Mouse (Mus musculus) kidney, postnatal 0 days (tissue): Measurements from ENCODE around the gene Zfp202. TPM values are rescaled to one million over a fixed set of nuclear protein-coding genes. Genes with fewer than 3 reads are reported as not detected.
"Not testable (repeated sequence)": the region's sequence is repeated elsewhere in the genome, so short reads cannot be mapped to it uniquely, and the experiment has no call there.

Source experiments
- ATAC-seq: fragments of 200-750 bp; cut with Nextera tagmentation; replicated peaks from 2 replicates; pipeline ENCODE4 v1.8.0; 2017; ENCODE audit warnings: low read depth, moderate number of reproducible peaks, moderate TSS enrichment, moderate library complexity; ENCODE audit not compliant: low FRiP score
- DNase-seq: peaks from one replicate; pipeline ENCODE4 v3.0.0-alpha.2; 2016; ENCODE audit warnings: low spot score
- H3K27ac ChIP-seq: fragments of 300-500 bp; sonication (generic); 2 replicates; pipeline ENCODE4 v1.5.1; 2014; ENCODE audit warnings: mild to moderate bottlenecking
- H3K27me3 ChIP-seq: fragments of 300-500 bp; sonication (generic); 2 replicates; pipeline ENCODE4 v1.6.1; 2014; ENCODE audit warnings: low read length, mixed read lengths; ENCODE audit not compliant: insufficient read depth
- H3K36me3 ChIP-seq: fragments of 300-500 bp; sonication (generic); 2 replicates; pipeline ENCODE4 v1.6.1; 2014; ENCODE audit warnings: low read length, mixed read lengths; ENCODE audit not compliant: insufficient read depth
- H3K4me1 ChIP-seq: fragments of 300-500 bp; sonication (generic); replicated peaks from 2 replicates; pipeline ENCODE4 v1.6.1; 2014; ENCODE audit warnings: antibody characterized with exemption, low read length, mixed read lengths; ENCODE audit not compliant: insufficient read depth
- H3K4me2 ChIP-seq: fragments of 300-500 bp; sonication (generic); 2 replicates; pipeline ENCODE4 v1.6.1; 2014; ENCODE audit warnings: mild to moderate bottlenecking, low read length, moderate library complexity, mixed read lengths
- H3K4me3 ChIP-seq: fragments of 300-500 bp; sonication (generic); replicated peaks from 2 replicates; pipeline ENCODE4 v1.5.1; 2014; ENCODE audit warnings: low read depth, low read length
- H3K9ac ChIP-seq: fragments of 300-500 bp; sonication (generic); 2 replicates; pipeline ENCODE4 v1.6.1; 2014; ENCODE audit warnings: low read depth, low read length
- H3K9me3 ChIP-seq: fragments of 300-500 bp; sonication (generic); replicated peaks from 2 replicates; pipeline ENCODE4 v1.6.1; 2016; ENCODE audit warnings: low read length, inconsistent platforms, mixed read lengths
- CTCF ChIP-seq: IDR thresholded peaks from 2 replicates; pipeline ENCODE4 v1.5.1; 2016; ENCODE audit warnings: antibody characterized with exemption, low read depth, mild to moderate bottlenecking, moderate library complexity
- WGBS: fragments of 180-500 bp; shearing (Covaris S2); extraction: QIAGEN DNeasy Blood & Tissue Kit; methylation state at CpG from one replicate; pipeline ENCODE4 v1.1.7; 2014; 5-methylcytosine and 5-hydroxymethylcytosine counted together
- polyA plus RNA-seq: library from polyadenylated mRNA; unstranded; fragments of >200 nt; fragmentation: Nextera tagmentation; extraction: Ambion mirVana; gene quantifications from 2 replicates; pipeline ENCODE4 v1.2.1, GENCODE M21; 2015

The Zfp202 gene
- polyA plus RNA-seq, result 3.9 and 4.3 TPM in 2 replicates

DNA sequence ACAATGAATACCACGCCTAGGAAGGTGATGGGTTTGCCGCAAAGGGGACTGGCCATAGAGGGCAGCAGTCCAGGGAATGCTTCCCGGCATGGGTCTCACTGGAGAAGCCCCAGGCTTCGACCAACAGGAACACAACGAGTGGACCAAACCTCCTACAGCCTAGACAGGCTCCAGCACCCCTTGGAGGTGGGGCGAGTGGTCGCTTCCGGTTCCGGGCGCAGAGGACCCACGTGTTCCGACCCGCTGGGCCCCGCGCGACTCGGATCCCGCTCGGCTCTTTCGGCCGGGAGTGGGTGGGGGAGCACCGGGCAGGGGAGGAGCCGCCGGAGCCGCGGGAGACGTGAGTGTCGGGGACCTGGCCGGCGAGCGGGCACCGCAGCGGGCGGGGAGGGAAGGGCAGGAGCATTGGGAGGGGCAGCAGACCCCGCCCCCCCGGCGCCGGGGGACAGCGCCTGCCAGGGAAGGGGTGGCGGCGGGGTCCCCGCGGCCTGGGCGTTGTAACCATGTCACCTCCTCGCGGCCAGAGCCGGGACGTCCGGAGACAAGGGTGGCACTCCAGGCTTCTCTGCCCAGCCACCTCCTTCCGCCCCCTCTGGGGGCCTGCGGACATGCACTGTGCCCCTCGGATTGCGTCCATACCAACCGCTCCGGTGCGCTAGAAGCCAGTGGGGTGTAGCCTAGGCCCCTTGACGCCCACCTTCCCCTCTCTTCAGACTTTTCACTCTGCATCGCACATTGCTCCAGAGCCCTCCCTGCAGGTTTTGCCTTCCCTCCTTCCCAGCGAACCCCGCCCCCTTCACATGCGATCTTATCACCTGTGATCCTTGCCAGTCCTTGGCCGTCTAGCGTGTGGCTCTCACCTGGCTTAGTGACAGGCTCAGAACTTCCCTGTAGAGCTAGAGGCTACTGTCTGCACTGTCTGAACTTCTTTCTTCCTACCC, at the start of gene Zfp202:
Gene Zfp202 (plus strand): TSS at position 219 of the 941 bp plus-strand sequence.
- Histone ChIP-seq H3K27ac (peak within 1 kb of the TSS; percentile 85), H3K36me3 (no peaks in the 10 kb centered on the region), H3K4me1 (no peaks in the 10 kb centered on the region), H3K4me3 (peak within 1 kb of the TSS; percentile 80), H3K27me3 (no peaks in the 10 kb centered on the region), H3K9ac (peak within 1 kb of the TSS; percentile 85), H3K9me3 (no peaks in the 10 kb centered on the region), H3K4me2 (peak within 1 kb of the TSS; percentile 86)
- ATAC-seq (peak; percentile 99), DNase-seq (peak; percentile 96)
- peak; percentile 64 for TF ChIP-seq CTCF
- WGBS, result under 1% methylated on average over 42 of the region's 63 CpGs

DNA sequence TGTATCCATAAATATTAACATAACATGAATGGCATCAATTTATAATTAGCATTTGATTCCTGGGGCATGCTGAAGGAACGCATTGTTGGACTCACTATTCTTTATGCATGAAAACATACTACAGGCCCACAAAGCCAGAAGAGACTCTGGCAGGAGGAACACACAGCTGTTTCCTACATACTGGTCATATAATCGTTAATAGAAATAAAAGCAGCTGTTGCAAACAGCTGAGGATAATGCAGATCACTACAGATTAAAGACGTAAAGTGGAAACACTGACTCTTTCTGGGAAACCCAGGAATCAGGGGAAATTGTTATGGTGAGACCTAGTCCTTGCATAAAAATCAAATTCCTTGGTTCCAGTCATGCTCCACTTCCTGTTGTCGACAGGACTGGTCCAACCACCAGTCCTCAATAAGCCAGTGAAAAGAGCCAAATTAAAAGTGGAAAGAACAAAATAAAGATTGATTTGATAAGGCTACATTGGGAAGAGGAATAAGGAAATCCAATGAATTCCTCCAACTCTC, 36.9 kb upstream of the Zfp202 start:
- no peak overlapping the region for H3K9ac ChIP-seq
- peak; percentile 70 for DNase-seq
- H3K9me3 ChIP-seq, result no peaks in the 10 kb centered on the region
- no peaks in the 10 kb centered on the region for H3K36me3 ChIP-seq
- H3K4me1 ChIP-seq, result no peaks in the 10 kb centered on the region
- WGBS, result 39% methylated on average over 4 of the region's 4 CpGs
- no peaks in the 10 kb centered on the region for H3K27me3 ChIP-seq
- no peak overlapping the region for H3K4me3 ChIP-seq
- peak; percentile 49; the same call in 1 of the 2 replicates for ATAC-seq
- H3K27ac ChIP-seq, result no peak overlapping the region
- TF ChIP-seq CTCF, result no peak
- H3K4me2 ChIP-seq, result no peak overlapping the region

DNA sequence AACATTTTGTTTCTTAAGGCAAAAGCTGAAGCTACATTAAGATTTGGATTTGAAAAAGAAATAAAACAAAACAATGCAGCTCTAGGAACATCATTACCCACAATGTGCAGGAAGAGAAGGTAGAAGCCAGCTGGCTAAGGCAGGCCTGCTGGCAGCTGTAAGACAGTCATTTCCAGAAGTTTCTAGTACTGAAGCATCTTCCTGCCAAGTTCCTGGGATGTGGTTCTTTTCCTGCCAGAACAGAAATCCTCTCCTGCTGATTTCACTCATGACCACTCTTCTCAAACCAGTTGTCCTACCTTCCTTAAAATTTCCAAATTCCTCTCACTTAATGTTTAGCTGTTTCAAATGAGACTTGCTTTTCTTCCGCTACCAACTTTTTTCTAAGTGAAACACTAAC, 25.7 kb upstream of the Zfp202 start:
- DNase-seq, result no peak
- WGBS, result 91% methylated on average over 1 of the region's 1 CpGs

DNA sequence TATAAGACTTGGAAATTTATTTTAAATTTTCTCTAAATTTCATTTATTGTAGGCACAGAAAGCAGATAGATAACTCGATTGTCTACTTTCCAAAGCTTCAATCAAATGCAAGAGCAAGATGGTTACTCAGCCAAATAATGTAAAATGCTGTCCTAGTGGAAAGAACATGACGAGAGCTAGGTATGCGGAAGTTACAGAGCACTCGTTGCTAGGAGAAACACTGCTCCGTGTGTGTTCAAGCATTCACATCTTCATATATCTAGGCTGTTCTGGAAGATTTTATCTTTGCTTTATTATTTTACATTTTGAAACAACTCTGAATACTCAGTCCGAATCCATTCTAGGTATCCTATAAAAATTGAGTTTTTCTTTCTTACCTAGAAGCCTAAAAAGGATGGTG, 15.1 kb upstream of the Zfp202 start:
- Histone ChIP-seq H3K9ac (no peak overlapping the region), H3K27ac (no peak overlapping the region), H3K4me1 (0 out of 2 replicates have a peak, but pooled peaks cover 4% of the 10 kb centered on the region), H3K27me3 (no peaks in the 10 kb centered on the region), H3K4me2 (no peak overlapping the region), H3K9me3 (no peaks in the 10 kb centered on the region), H3K36me3 (no peaks in the 10 kb centered on the region), H3K4me3 (no peak overlapping the region)
- TF ChIP-seq CTCF, result no peak
- ATAC-seq (peak; percentile 71; the same call in 1 of the 2 replicates), DNase-seq (peak; percentile 43)
- WGBS, result 57% methylated on average over 6 of the region's 6 CpGs

More for the DNA sequence above, 25.7 kb upstream of the Zfp202 start:
- no peak for ATAC-seq
- no peak overlapping the region for H3K9ac ChIP-seq
- no peaks in the 10 kb centered on the region for H3K9me3 ChIP-seq
- H3K27ac ChIP-seq, result no peak overlapping the region
- H3K4me3 ChIP-seq, result no peak overlapping the region
- no peaks in the 10 kb centered on the region for H3K4me1 ChIP-seq
- no peak for TF ChIP-seq CTCF
- H3K4me2 ChIP-seq, result no peak overlapping the region
- H3K36me3 ChIP-seq, result no peaks in the 10 kb centered on the region
- H3K27me3 ChIP-seq, result no peaks in the 10 kb centered on the region

DNA sequence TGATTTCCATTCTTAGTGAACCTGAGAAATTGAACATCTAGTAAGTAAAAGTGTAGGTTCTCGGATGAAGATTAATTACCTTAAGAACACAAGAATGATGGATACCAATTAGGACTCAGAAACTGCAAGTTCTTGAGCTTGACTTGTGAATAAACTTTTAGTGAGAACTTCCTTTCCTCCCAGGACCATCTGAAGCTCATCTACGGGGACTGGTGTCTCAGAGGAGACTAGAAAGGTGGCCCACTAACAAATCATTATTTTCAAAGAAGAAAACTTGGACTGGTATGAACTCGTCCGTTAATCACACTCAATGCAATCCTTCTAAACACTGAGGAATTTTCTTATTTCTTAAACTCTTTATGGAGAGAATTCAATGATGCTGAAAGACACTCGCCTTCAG, 11.5 kb upstream of the Zfp202 start, which contains the start of gene Olfr986:
Gene Olfr986 (plus strand): TSS at position 301 of the 400 bp plus-strand sequence.
- 0 out of 2 replicates have a peak, but pooled peaks cover 4% of the 10 kb centered on the region for H3K4me1 ChIP-seq
- H3K4me2 ChIP-seq, result no peak within 1 kb of the TSS
- no peak within 1 kb of the TSS for H3K27ac ChIP-seq
- no peak within 1 kb of the TSS for H3K9ac ChIP-seq
- no peaks in the 10 kb centered on the region for H3K36me3 ChIP-seq
- H3K27me3 ChIP-seq, result no peaks in the 10 kb centered on the region
- no peak for ATAC-seq
- no peak for TF ChIP-seq CTCF
- H3K4me3 ChIP-seq, result no peak within 1 kb of the TSS
- H3K9me3 ChIP-seq, result no peaks in the 10 kb centered on the region
- DNase-seq, result no peak
- WGBS, result 87% methylated on average over 5 of the region's 5 CpGs

DNA sequence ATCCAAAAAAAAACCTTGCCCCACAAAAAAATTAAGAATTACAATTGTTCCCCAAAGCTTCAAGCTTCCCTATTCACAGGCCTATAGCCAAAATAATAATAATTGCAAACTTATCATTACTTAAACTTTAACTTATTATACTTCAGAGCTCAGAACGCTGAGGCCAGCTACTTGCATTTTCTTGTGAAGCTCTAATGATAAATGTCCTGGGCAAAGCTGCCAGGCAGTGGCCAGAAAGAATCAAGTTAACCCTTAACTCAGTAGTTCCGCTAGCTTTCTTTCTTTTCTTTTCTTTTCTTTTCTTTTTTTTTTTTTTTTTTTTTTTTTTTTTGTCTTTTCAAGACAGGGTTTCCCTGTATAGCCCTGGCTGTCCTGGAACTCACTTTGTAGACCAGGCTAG, 7.0 kb upstream of the Zfp202 start:
- H3K27me3 ChIP-seq, DNase-seq, H3K4me2 ChIP-seq, H3K9ac ChIP-seq, H3K4me1 ChIP-seq, H3K27ac ChIP-seq, H3K9me3 ChIP-seq, H3K36me3 ChIP-seq, H3K4me3 ChIP-seq, ATAC-seq: not testable (repeated sequence)
- WGBS, result 53% methylated on average over 2 of the region's 2 CpGs
